Mouse (Mus musculus) MEL (cell line): ENCODE data around the gene Fstl5. TPM values are rescaled to one million over a fixed set of nuclear protein-coding genes. Genes with fewer than 3 reads are reported as not detected.

Experiments
- DNase-seq: peaks from one replicate; pipeline ENCODE4 v3.0.0; 2011; ENCODE audit warnings: low read depth, low spot score
- H3K27ac ChIP-seq: 2 replicates; pipeline ENCODE4 v1.5.1; 2012; ENCODE audit warnings: low read depth, mild to moderate bottlenecking, control low read depth, low read length, moderate library complexity; ENCODE audit not compliant: control insufficient read depth
- H3K27me3 ChIP-seq, 2 experiments: fragments of 150-350 bp in 1 of 2; sonication (generic) in 1 of 2; 2 replicates each; pipeline ENCODE4 v1.6.1; 2012; ENCODE audit warnings: low read length in 2 of 2, mild to moderate bottlenecking in 2 of 2, improper control_type of control experiment in 1 of 2, moderate library complexity in 1 of 2; ENCODE audit not compliant: insufficient read depth in 2 of 2, control insufficient read depth in 1 of 2
- H3K36me3 ChIP-seq, 2 experiments: 2 replicates each; pipeline ENCODE4 v1.6.1; 2012 to 2014; ENCODE audit warnings: low read length in 2 of 2, improper control_type of control experiment in 1 of 2, inconsistent platforms in 1 of 2, mild to moderate bottlenecking in 1 of 2; ENCODE audit not compliant: insufficient read depth in 2 of 2, control insufficient read depth in 1 of 2
- H3K4me1 ChIP-seq, 2 experiments: fragments of 150-350 bp in 1 of 2; sonication (generic) in 1 of 2; 2 replicates each; pipeline ENCODE4 v1.6.1; 2012; ENCODE audit warnings: low read length in 2 of 2, improper control_type of control experiment in 1 of 2, mild to moderate bottlenecking in 1 of 2; ENCODE audit not compliant: insufficient read depth in 2 of 2, control insufficient read depth in 1 of 2
- H3K4me3 ChIP-seq, 2 experiments: fragments of 150-350 bp in 1 of 2; sonication (generic) in 1 of 2; 2 replicates each; pipeline ENCODE4 v1.5.1; 2012; ENCODE audit warnings: low read depth in 2 of 2, low read length in 2 of 2, mild to moderate bottlenecking in 2 of 2, moderate library complexity in 2 of 2, control low read depth in 1 of 2, improper control_type of control experiment in 1 of 2; ENCODE audit not compliant: control insufficient read depth in 1 of 2, insufficient read depth in 1 of 2
- H3K79me2 ChIP-seq: 2 replicates; pipeline ENCODE4 v1.6.1; 2012; ENCODE audit warnings: mild to moderate bottlenecking, low read length, moderate library complexity; ENCODE audit not compliant: control insufficient read depth, poor library complexity, insufficient read depth
- H3K9ac ChIP-seq: 2 replicates; pipeline ENCODE4 v1.6.1; 2012; ENCODE audit warnings: low read depth, mild to moderate bottlenecking, control low read depth, low read length, moderate library complexity; ENCODE audit not compliant: control insufficient read depth, poor library complexity, severe bottlenecking
- H3K9me3 ChIP-seq: fragments of 150-350 bp; sonication (generic); replicated peaks from 2 replicates; pipeline ENCODE4 v1.6.1; 2012; ENCODE audit warnings: mild to moderate bottlenecking, low read length, improper control_type of control experiment, moderate library complexity; ENCODE audit not compliant: insufficient read depth
- CHD2 ChIP-seq: IDR thresholded peaks from 2 replicates; pipeline ENCODE4 v1.6.1; 2011; ENCODE audit warnings: low read length, improper control_type of control experiment
- E2F4 ChIP-seq: IDR thresholded peaks from 2 replicates; pipeline ENCODE4 v1.6.1; 2011; ENCODE audit warnings: low read depth, low read length, improper control_type of control experiment, borderline replicate concordance
- ELF1 ChIP-seq: IDR thresholded peaks from 2 replicates; pipeline ENCODE4 v1.6.1; 2014; ENCODE audit warnings: low read depth, mild to moderate bottlenecking, inconsistent platforms, low read length, improper control_type of control experiment, moderate library complexity
- HCFC1 ChIP-seq: IDR thresholded peaks from 2 replicates; pipeline ENCODE4 v1.6.1; 2012; ENCODE audit warnings: low read depth, mild to moderate bottlenecking, inconsistent platforms, low read length, improper control_type of control experiment, moderate library complexity
- MAFK ChIP-seq: IDR thresholded peaks from 2 replicates; pipeline ENCODE4 v1.6.1; 2011; ENCODE audit warnings: low read depth, mild to moderate bottlenecking, low read length, improper control_type of control experiment, borderline replicate concordance
- MAX ChIP-seq: IDR thresholded peaks from 2 replicates; pipeline ENCODE4 v1.6.1; 2011; ENCODE audit warnings: low read length, improper control_type of control experiment
- NELFE ChIP-seq: IDR thresholded peaks from 2 replicates; pipeline ENCODE4 v1.6.1; 2011; ENCODE audit warnings: low read depth, low read length, improper control_type of control experiment
- NRF1 ChIP-seq: IDR thresholded peaks from 2 replicates; pipeline ENCODE4 v1.6.1; 2014; ENCODE audit warnings: low read depth, mild to moderate bottlenecking, inconsistent platforms, low read length, improper control_type of control experiment, moderate library complexity; ENCODE audit not compliant: poor library complexity, insufficient read depth, severe bottlenecking
- RCOR1 ChIP-seq: IDR thresholded peaks from 2 replicates; pipeline ENCODE4 v1.6.1; 2012; ENCODE audit warnings: low read depth, mild to moderate bottlenecking, inconsistent platforms, low read length, improper control_type of control experiment
- SIN3A ChIP-seq: IDR thresholded peaks from 2 replicates; pipeline ENCODE4 v1.6.1; 2012; ENCODE audit warnings: low read length, improper control_type of control experiment, inconsistent platforms
- TCF12 ChIP-seq: IDR thresholded peaks from 2 replicates; pipeline ENCODE4 v1.6.1; 2014; ENCODE audit warnings: low read depth, mild to moderate bottlenecking, inconsistent platforms, low read length, improper control_type of control experiment, moderate library complexity
- USF1 ChIP-seq: IDR thresholded peaks from 2 replicates; pipeline ENCODE4 v1.6.1; 2014; ENCODE audit warnings: low read depth, mild to moderate bottlenecking, inconsistent platforms, low read length, improper control_type of control experiment, moderate library complexity
- USF2 ChIP-seq, 2 experiments: IDR thresholded peaks; 2 replicates each; pipeline ENCODE4 v1.6.1; 2011 to 2012; ENCODE audit warnings: improper control_type of control experiment in 2 of 2, low read length in 2 of 2, borderline replicate concordance in 1 of 2, inconsistent platforms in 1 of 2, low read depth in 1 of 2, mild to moderate bottlenecking in 1 of 2; ENCODE audit not compliant: insufficient read depth in 1 of 2
- ZC3H11A ChIP-seq: IDR thresholded peaks from 2 replicates; pipeline ENCODE4 v1.6.1; 2012; ENCODE audit warnings: low read depth, mild to moderate bottlenecking, inconsistent platforms, low read length, improper control_type of control experiment
- ZKSCAN1 ChIP-seq: IDR thresholded peaks from 2 replicates; pipeline ENCODE4 v1.6.1; 2012; ENCODE audit warnings: low read depth, mild to moderate bottlenecking, inconsistent platforms, low read length, improper control_type of control experiment, moderate library complexity
- ZMIZ1 ChIP-seq: IDR thresholded peaks from 2 replicates; pipeline ENCODE4 v1.6.1; 2012; ENCODE audit warnings: low read depth, mild to moderate bottlenecking, inconsistent platforms, low read length, improper control_type of control experiment, moderate library complexity
- ZNF384 ChIP-seq: IDR thresholded peaks from 2 replicates; pipeline ENCODE4 v1.6.1; 2012; ENCODE audit warnings: low read depth, mild to moderate bottlenecking, inconsistent platforms, low read length, improper control_type of control experiment
- polyA plus RNA-seq, 2 experiments: library from polyadenylated mRNA; stranded (reverse) in 1 of 2; unstranded in 1 of 2; fragments of >175 nt in 1 of 2; fragments of >200 nt in 1 of 2; gene quantifications; 2 replicates each; pipeline versions ENCODE4 v1.2.1 to v1.2.4; 2012; ENCODE audit warnings: low replicate concordance in 2 of 2, low read depth in 1 of 2; ENCODE audit not compliant: insufficient read length in 2 of 2, insufficient read depth in 1 of 2, missing spikeins in 1 of 2
- total RNA-seq: library from RNA; depleted of rRNA; stranded (reverse); fragments of 300-350 nt; gene quantifications from 2 replicates; pipeline ENCODE4 v1.2.3, GENCODE M21; 2012

Fstl5 gene
- total and polyA plus RNA-seq, 3 experiments, result 0.04 TPM; not detected in 2

DNA sequence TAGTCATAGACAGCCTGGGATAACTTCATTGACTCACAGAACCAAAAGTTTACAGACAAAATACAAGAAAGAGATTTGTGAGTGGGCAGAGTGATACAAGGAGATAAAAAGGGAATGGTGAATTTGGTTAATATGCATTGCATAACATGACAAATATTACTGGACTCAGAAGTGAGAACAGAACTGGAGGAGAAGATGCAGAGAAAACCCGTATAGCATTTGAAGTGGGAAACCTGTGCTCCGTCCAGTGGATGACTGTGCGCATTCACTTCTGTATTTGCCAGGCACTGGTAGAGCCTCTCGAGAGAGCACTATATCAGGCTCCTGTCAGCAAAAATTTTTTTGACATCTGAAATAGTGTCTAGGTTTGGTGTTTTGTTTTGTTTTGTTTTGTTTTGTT lies 245.5 kb downstream of the Fstl5 start:
- H3K79me2 ChIP-seq, result no peaks in the 10 kb centered on the region
- H3K4me1 ChIP-seq, result no peaks in the 10 kb centered on the region
- no peak for TF ChIP-seq E2F4
- no peak for TF ChIP-seq USF1
- no peak for TF ChIP-seq NRF1
- no peak overlapping the region for H3K27ac ChIP-seq
- H3K27me3 ChIP-seq, result no peaks in the 10 kb centered on the region
- DNase-seq, result no peak
- H3K9ac ChIP-seq, result no peak overlapping the region
- no peaks in the 10 kb centered on the region for H3K36me3 ChIP-seq
- H3K4me3 ChIP-seq, result no peak overlapping the region
- H3K9me3 ChIP-seq, result no peaks in the 10 kb centered on the region

DNA sequence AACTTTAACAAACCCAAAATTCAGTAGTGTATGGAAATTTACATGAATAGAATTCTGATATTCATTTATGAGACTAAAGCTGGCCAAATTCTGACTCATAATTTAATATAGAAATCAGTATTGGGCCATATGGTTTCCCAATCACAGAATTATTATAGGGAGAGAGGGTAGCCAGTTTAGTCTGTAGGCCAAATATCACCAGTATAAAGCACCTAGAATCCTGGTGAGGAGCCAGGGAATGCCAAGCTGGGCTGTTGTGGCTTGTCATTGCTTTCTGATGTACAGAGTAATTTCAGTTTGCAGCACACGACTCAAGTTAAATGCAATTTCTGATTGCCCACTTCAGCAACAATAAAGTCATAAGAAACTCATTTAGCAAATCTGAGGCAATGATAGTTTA lies 248.4 kb downstream of the Fstl5 start:
- no peak for DNase-seq
- no peaks in the 10 kb centered on the region for H3K79me2 ChIP-seq
- H3K4me1 ChIP-seq, result no peaks in the 10 kb centered on the region
- no peak overlapping the region for H3K4me3 ChIP-seq
- no peak for TF ChIP-seq MAFK
- no peak for TF ChIP-seq ZNF384
- no peak for TF ChIP-seq TCF12
- no peak for TF ChIP-seq CHD2
- no peak for TF ChIP-seq ZMIZ1
- TF ChIP-seq ZKSCAN1, result no peak
- no peak for TF ChIP-seq SIN3A
- no peak for TF ChIP-seq ELF1
- TF ChIP-seq HCFC1, result no peak
- TF ChIP-seq NELFE, result no peak
- TF ChIP-seq MAX, result no peak
- no peak for TF ChIP-seq RCOR1
- no peak for TF ChIP-seq E2F4
- TF ChIP-seq ZC3H11A, result no peak
- TF ChIP-seq USF2 (IDR thresholded peaks at IDR 0.05; ENCODE audit: borderline replicate concordance in 1 of 2, insufficient read depth in 1 of 2, low read depth in 1 of 2, low read length in 2 of 2), result no peak
- TF ChIP-seq, all 39 proteins: peak for 0
- Histone ChIP-seq H3K27me3 (no peaks in the 10 kb centered on the region), H3K9ac (no peak overlapping the region), H3K9me3 (no peaks in the 10 kb centered on the region), H3K36me3 (no peaks in the 10 kb centered on the region), H3K27ac (no peak overlapping the region)
